Mouse (Mus musculus): ENCODE measurements at regions not wholly inside any gene's neighbourhood (a gene's known extent, or its start where the extent isn't known, plus 50 kb on each side); places are given as distances from the start of the nearest gene placed in this dataset.

DNA sequence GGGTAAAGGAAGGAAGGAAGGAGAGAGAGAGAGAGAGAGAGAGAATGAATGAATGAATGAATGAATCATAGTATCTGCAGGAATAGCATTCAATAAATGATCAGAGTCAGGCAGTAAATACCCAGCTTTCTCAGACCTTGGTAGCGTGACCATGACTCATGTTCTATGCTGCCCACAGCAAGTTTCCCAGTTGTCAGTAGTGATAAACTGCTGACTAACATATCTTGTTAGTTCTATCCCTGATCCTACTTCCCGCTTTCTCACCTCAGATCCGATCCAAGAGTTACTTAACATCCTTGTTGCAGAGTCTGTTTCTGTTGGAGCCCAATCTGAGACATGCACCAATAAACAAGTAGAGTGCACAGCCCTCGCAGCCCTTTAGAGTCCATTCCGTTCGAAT, 103.1 kb upstream of the Ptprt start:
- Histone ChIP-seq H3K27ac (ENCODE audit: insufficient read depth, low read length) (no peak overlapping the region), H3K4me3 (ENCODE audit: insufficient read depth, low read length) (no peak overlapping the region), H3K4me1 (ENCODE audit: control insufficient read depth, insufficient read depth, low read length) (no peaks in the 10 kb centered on the region)
- TF ChIP-seq POLR2A (IDR thresholded peaks at IDR 0.05; ENCODE audit: extremely low read depth, insufficient read depth, low read length), result no peak
- no peak for TF ChIP-seq CTCF (IDR thresholded peaks at IDR 0.05; ENCODE audit: extremely low read depth, insufficient read depth, low read length)

DNA sequence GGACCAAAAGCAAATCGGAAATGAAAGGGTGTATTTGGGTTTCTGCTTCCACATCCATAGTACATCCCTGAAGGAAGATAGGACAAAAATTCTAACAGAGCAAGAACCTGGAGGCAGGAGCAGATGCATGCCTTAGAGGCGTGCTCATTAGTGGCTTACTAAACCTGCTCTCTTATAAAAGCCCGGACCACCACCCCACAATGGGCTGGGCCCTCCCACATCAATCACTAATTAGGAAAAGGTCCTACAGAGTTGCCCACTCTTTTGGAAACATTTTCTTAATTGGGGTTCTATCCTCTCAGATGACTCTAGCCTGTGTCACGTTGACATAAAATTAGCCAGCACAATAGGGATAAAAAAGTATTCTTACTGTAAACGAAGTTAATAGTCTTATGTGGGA, 79.6 kb upstream of the Ptprt start:
- Histone ChIP-seq H3K27ac (ENCODE audit: insufficient read depth, low read length) (no peak overlapping the region), H3K4me3 (ENCODE audit: insufficient read depth, low read length) (no peak overlapping the region), H3K4me1 (ENCODE audit: control insufficient read depth, insufficient read depth, low read length) (no peaks in the 10 kb centered on the region)
- TF ChIP-seq POLR2A (IDR thresholded peaks at IDR 0.05; ENCODE audit: extremely low read depth, insufficient read depth, low read length) (no peak), CTCF (IDR thresholded peaks at IDR 0.05; ENCODE audit: extremely low read depth, insufficient read depth, low read length) (no peak)

GRCm38 (mm10) chr2:162735761-162736160, 74.8 kb upstream of the Ptprt start:
- no peak overlapping the region for H3K4me3 ChIP-seq (ENCODE audit: insufficient read depth, low read length)
- no peak for TF ChIP-seq POLR2A (IDR thresholded peaks at IDR 0.05; ENCODE audit: extremely low read depth, insufficient read depth, low read length)
- TF ChIP-seq CTCF (IDR thresholded peaks at IDR 0.05; ENCODE audit: extremely low read depth, insufficient read depth, low read length), result no peak
- no peak overlapping the region for H3K27ac ChIP-seq (ENCODE audit: insufficient read depth, low read length)

GRCm38 (mm10) chr2:162734286-162734685, 73.3 kb upstream of the Ptprt start:
- Histone ChIP-seq H3K27ac (ENCODE audit: insufficient read depth, low read length) (no peak overlapping the region), H3K4me3 (ENCODE audit: insufficient read depth, low read length) (no peak overlapping the region), H3K4me1 (ENCODE audit: control insufficient read depth, insufficient read depth, low read length) (no peaks in the 10 kb centered on the region)
- no peak for TF ChIP-seq CTCF (IDR thresholded peaks at IDR 0.05; ENCODE audit: extremely low read depth, insufficient read depth, low read length)
- TF ChIP-seq POLR2A (IDR thresholded peaks at IDR 0.05; ENCODE audit: extremely low read depth, insufficient read depth, low read length), result no peak

More at GRCm38 (mm10) chr2:162735761-162736160, 74.8 kb upstream of the Ptprt start:
- H3K4me1 ChIP-seq (ENCODE audit: control insufficient read depth, insufficient read depth, low read length), result no peaks in the 10 kb centered on the region

DNA sequence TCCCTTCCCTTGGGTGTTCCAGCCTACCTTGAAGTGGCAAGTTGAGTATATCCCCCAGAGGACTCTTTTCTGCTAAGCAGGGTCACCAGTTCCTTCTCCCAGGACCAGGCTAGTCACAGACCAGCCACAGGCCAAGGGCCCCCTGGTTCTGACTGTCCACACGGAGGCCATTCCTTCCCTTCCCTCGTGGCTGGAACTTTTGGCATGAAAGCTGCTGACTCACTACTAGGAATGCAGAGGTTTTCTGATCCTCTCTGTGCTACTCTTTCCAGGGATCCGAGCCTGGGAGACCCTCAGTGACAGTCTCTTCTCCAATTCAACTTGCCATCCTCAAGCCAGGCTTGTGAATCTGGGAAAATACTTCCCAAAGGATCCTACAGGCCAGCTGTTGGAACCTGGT, 59.1 kb upstream of the Ptprt start:
- Histone ChIP-seq H3K4me3 (ENCODE audit: insufficient read depth, low read length) (no peak overlapping the region), H3K27ac (ENCODE audit: insufficient read depth, low read length) (no peak overlapping the region), H3K4me1 (ENCODE audit: control insufficient read depth, insufficient read depth, low read length) (no peaks in the 10 kb centered on the region)
- no peak for TF ChIP-seq POLR2A (IDR thresholded peaks at IDR 0.05; ENCODE audit: extremely low read depth, insufficient read depth, low read length)
- TF ChIP-seq CTCF (IDR thresholded peaks at IDR 0.05; ENCODE audit: extremely low read depth, insufficient read depth, low read length), result no peak

GRCm38 (mm10) chr2:162718466-162718865, 57.5 kb upstream of the Ptprt start:
- TF ChIP-seq POLR2A (IDR thresholded peaks at IDR 0.05; ENCODE audit: extremely low read depth, insufficient read depth, low read length) (no peak), CTCF (IDR thresholded peaks at IDR 0.05; ENCODE audit: extremely low read depth, insufficient read depth, low read length) (peak; percentile 48)
- Histone ChIP-seq H3K4me1 (ENCODE audit: control insufficient read depth, insufficient read depth, low read length) (0 out of 2 replicates have a peak, but pooled peaks cover 1% of the 10 kb centered on the region), H3K27ac (ENCODE audit: insufficient read depth, low read length) (no peak overlapping the region), H3K4me3 (ENCODE audit: insufficient read depth, low read length) (no peak overlapping the region)

DNA sequence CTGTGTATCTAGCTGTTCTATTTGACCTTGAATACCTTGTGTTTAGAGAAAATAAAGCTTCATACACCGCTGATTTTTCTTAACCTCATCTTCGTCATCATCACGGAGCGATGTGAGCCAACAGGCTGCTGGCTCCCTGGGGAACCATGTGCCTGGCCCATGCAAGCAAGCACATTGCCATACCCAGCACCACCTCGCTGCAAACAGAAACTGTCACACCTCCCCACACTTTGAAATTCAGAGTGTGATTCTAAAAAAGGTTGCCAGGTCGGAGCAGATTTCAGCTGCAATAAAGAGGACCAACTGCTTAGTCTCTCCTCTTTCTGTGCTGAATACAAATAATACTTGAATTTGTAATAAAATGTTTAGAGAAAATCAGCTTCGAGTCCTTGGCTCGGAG, 54.0 kb upstream of the Ptprt start:
- no peak overlapping the region for H3K4me3 ChIP-seq (ENCODE audit: insufficient read depth, low read length)
- H3K27ac ChIP-seq (ENCODE audit: insufficient read depth, low read length), result no peak overlapping the region
- no peak for TF ChIP-seq POLR2A (IDR thresholded peaks at IDR 0.05; ENCODE audit: extremely low read depth, insufficient read depth, low read length)
- no peak for TF ChIP-seq CTCF (IDR thresholded peaks at IDR 0.05; ENCODE audit: extremely low read depth, insufficient read depth, low read length)
- H3K4me1 ChIP-seq (ENCODE audit: control insufficient read depth, insufficient read depth, low read length), result peaks cover 1% of the 10 kb centered on the region; the same call in 1 of the 2 replicates

- no peak overlapping the region for H3K27ac ChIP-seq (ENCODE audit: insufficient read depth, low read length)
- peak; percentile 20; the same call in 1 of the 2 replicates for TF ChIP-seq CTCF (IDR thresholded peaks at IDR 0.05; ENCODE audit: extremely low read depth, insufficient read depth, low read length)
- no peak for TF ChIP-seq POLR2A (IDR thresholded peaks at IDR 0.05; ENCODE audit: extremely low read depth, insufficient read depth, low read length)
- H3K4me3 ChIP-seq (ENCODE audit: insufficient read depth, low read length), result no peak overlapping the region
- peaks cover 1% of the 10 kb centered on the region; the same call in 1 of the 2 replicates for H3K4me1 ChIP-seq (ENCODE audit: control insufficient read depth, insufficient read depth, low read length)
Measured at GRCm38 (mm10) chr2:162712972-162713371, 52.0 kb upstream of the Ptprt start.

- Histone ChIP-seq H3K4me3 (ENCODE audit: insufficient read depth, low read length) (no peak overlapping the region), H3K27ac (ENCODE audit: insufficient read depth, low read length) (no peak overlapping the region), H3K4me1 (ENCODE audit: control insufficient read depth, insufficient read depth, low read length) (peaks cover 1% of the 10 kb centered on the region; the same call in 1 of the 2 replicates)
- TF ChIP-seq POLR2A (IDR thresholded peaks at IDR 0.05; ENCODE audit: extremely low read depth, insufficient read depth, low read length) (no peak), CTCF (IDR thresholded peaks at IDR 0.05; ENCODE audit: extremely low read depth, insufficient read depth, low read length) (no peak)
Measured at GRCm38 (mm10) chr2:162712394-162712793, 51.4 kb upstream of the Ptprt start.

Data from cortical plate, adult 2 months (tissue).